Mouse (Mus musculus): Measurements from ENCODE around the gene Wwc2.

The Wwc2 gene

DNA sequence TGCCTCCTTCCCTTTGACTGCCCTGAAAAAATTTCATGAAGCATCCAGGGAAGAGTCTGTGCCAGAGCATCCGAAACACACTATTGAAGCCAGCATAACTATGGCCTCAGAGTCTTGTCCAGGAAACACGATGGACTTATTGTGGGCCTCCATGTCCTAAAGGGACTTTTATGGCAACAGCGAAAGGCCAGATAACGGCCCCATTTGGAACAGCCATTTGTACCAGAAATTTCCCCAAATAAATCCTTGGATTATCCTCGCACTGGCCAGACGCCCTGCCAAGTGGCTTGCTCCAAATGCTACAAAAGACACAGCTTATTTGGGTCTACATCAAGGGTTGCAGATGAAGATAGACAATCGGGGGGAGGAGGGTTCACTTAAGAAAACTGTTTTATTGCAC, 206.3 kb downstream of the Wwc2 start:
- DNase-seq (ENCODE audit: low spot score): no peak

DNA sequence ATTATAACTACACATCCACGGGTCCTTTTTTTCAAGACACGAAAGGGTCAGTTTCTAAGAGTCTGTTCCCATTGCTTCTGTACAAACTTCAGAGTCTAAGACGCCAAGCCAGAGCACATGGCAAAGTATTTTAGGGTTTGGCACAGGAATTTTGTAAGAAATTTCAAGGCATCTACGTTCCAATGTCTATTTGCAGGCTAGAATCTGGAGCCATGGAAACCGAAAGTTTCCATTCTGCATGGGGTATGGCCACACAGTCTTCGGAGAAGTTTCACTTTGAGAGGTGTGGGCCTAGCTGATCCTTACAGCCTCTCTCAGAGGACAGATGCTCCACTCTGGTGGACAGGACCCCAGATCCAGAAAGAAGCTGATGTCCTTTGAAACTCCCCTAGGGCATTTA, 206.8 kb downstream of the Wwc2 start:
- DNase-seq (ENCODE audit: low spot score): no peak

DNA sequence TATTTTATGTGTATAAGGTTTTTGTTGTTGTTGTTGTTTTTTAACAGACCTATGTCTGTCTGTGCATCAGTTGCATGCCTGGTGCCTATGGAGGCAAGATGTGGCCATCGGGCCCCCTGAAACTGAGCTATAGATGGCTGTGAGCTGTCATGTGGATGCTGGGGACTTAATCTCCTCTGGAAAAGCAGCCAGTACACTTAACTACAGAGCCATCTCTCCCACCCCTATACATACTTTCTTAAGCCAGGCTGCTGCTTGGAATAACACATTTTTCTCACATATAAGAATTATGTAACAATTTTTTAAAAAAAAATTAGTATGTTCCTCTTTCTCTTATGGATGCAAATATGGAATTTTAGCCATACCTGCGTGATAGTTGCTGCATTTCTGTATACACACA, 207.2 kb downstream of the Wwc2 start:
- no peak for DNase-seq (ENCODE audit: low spot score)

DNA sequence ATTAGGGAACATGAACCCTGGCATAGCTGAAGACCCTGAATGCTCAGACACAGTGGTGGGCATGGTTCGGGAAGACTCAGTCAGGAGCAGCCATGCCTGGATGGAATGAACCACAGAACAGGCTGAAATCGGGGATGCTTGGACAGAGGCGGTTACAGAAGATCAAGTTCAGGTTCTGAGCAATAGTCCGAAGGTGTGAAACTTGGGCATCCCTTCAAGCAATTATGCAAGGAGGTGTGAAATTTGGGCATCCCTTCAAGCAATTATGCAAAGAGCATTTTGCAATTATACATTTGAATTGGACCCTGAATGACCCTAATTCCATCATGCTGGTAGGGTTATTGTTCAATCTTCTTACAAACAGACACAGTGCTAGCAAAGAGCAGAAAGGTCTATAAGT, 208.8 kb downstream of the Wwc2 start:
- no peak for DNase-seq (ENCODE audit: low spot score)

DNA sequence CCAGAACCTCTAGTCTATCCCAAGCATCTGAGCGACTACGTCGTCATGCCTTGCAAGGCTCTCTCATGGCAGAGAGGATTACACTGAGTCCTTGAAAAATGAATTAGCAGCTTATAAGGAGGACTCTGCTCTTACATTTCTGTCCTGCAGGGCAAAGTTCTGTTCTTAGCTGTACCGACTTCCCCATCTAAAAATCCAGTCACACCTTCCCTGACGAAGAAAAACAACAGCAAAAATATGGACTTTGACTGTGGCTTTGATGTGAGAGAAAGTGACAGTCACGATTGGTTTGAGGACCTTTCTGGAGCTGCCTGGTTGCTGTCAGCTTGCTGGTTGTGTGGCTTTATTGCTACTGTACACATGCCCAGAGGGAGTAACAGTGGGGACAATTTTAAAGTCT, 211.1 kb downstream of the Wwc2 start:
- DNase-seq (ENCODE audit: low spot score): no peak

GRCm38 (mm10) chr8:47777415-47777814, 213.3 kb downstream of the Wwc2 start:
- no peak for DNase-seq (ENCODE audit: low spot score)
